Mouse (Mus musculus): ENCODE results near the gene Nudt16l1.

DNA sequence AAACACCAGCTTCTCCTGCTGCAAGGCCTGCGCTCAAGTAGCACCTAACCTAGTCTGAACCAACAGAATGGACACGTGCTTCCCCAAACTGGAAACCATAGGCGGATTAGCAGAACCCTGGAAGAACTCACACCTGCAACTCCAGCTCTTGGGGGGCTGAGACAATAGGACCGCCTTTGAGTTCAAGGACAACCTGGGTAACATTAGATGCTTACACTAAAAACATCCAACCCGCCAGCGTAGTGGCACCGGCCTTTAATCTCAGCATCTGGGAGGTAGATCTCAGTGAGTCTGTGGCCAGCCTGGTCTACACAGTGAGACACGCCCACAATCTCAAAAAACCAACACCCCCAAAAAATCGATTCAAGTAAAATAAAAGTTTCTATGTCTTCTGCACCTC lies 24.8 kb downstream of the Nudt16l1 start:
- TF ChIP-seq CTCF (conservative IDR thresholded peaks at IDR 0.05; ENCODE audit: insufficient read depth, insufficient read length, low read depth, low read length): no peak
- TF ChIP-seq POLR2A (IDR thresholded peaks at IDR 0.05; ENCODE audit: low read depth, low read length): no peak

Measured in kidney, adult 2 months (tissue).